Mouse (Mus musculus) spleen, adult 2 months (tissue): ENCODE data around the gene Kazn.

Source experiments
- CTCF ChIP-seq: fragments of 200-500 bp; IDR thresholded peaks from 2 replicates; pipeline ENCODE4 v1.5.1; 2011; ENCODE audit warnings: mild to moderate bottlenecking, inconsistent platforms; ENCODE audit not compliant: insufficient read depth, insufficient read length, insufficient replicate concordance; ENCODE audit errors: extremely low read depth
- POLR2A ChIP-seq: fragments of 200-500 bp; IDR thresholded peaks from 2 replicates; pipeline ENCODE4 v1.6.1; 2011; ENCODE audit warnings: low read depth, low read length, inconsistent platforms

DNA sequence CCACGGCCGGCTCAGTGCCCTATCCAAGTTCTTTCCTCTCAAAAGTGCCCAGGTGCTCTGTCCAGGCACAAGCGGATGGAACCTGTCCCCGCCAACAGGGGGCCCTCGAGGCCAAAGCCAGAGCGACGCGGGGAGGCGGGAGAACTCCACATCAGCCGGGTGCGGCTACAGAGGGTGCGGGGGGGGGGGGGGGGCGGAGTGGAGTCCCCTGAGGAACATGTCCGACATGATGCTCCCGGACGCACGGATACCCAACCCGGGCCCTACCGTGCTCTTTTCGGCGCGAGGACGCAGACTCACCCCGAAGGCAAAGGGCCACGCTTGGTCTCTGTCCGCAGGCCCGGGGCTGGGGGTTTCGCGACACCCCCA lies 155.5 kb downstream of the Kazn start:
- TF ChIP-seq CTCF, result peak; percentile 41; the same call in 1 of the 2 replicates
- TF ChIP-seq POLR2A, result no peak
